In genomic region chr9:83119211-83119610, GRCm38 (mm10) we compare ENCODE assay signal across 24 mouse cellular contexts. TPM values are rescaled to one million over a fixed set of nuclear protein-coding genes. Genes with fewer than 3 reads are reported as not detected.
DNase-seq lines count a peak whose midpoint lies in the region; ATAC-seq and TF ChIP-seq lines count a peak whose summit lies in the region.
"Had no signal": no experiment of that assay in that cellular context is flagged by ENCODE, and none has a peak within 500 bp of the region (broad histone marks: within the 10 kb centered on the region; RNA-seq: fewer than 3 reads in every experiment).

No protein-coding gene starts in this region.

- no peak overlapping the region for H3K4me3 ChIP-seq in liver, adult 2 months (ENCODE audit: insufficient read depth, low read depth, low read length)
- no peak overlapping the region for H3K4me3 ChIP-seq in G1E (ENCODE audit: low read depth, low read length)
- no peak overlapping the region for H3K4me3 ChIP-seq in midbrain, embryonic 15.5 days
- H3K4me3 ChIP-seq: embryonic facial prominence, embryonic 10.5 days; embryonic facial prominence, embryonic 12.5 days; forebrain, embryonic 13.5 days; forebrain, embryonic 15.5 days had no signal

- H3K4me2 ChIP-seq in midbrain, embryonic 15.5 days, result no peak overlapping the region
- H3K4me2 ChIP-seq: embryonic facial prominence, embryonic 12.5 days; forebrain, embryonic 13.5 days; forebrain, embryonic 15.5 days had no signal

- no peaks in the 10 kb centered on the region for H3K27me3 ChIP-seq in liver, adult 2 months (ENCODE audit: control insufficient read depth, insufficient read depth, low read length)
- peaks cover 4% of the 10 kb centered on the region; the same call in 1 of the 2 replicates for H3K27me3 ChIP-seq in G1E (ENCODE audit: insufficient read depth, low read length)
- no peaks in the 10 kb centered on the region for H3K27me3 ChIP-seq in midbrain, embryonic 15.5 days (replicated peaks)
- H3K27me3 ChIP-seq: CH12.LX; embryonic facial prominence, embryonic 12.5 days; forebrain, embryonic 13.5 days; forebrain, embryonic 15.5 days; Patski had no signal

- TF ChIP-seq POLR2A in liver, adult 2 months (IDR thresholded peaks at IDR 0.05; ENCODE audit: extremely low read depth, insufficient read depth, low read length), result no peak

- H3K27ac ChIP-seq in liver, adult 2 months (replicated peaks; ENCODE audit: insufficient read depth, low read depth, low read length), result no peak overlapping the region
- no peak overlapping the region for H3K27ac ChIP-seq in midbrain, embryonic 15.5 days
- H3K27ac ChIP-seq: embryonic facial prominence, embryonic 10.5 days; embryonic facial prominence, embryonic 12.5 days; forebrain, embryonic 13.5 days; forebrain, embryonic 15.5 days had no signal

- H3K9ac ChIP-seq in liver, adult 2 months (ENCODE audit: low read depth, low read length), result no peak overlapping the region
- no peak overlapping the region for H3K9ac ChIP-seq in midbrain, embryonic 15.5 days
- H3K9ac ChIP-seq: embryonic facial prominence, embryonic 12.5 days; forebrain, embryonic 13.5 days; forebrain, embryonic 15.5 days; forebrain, postnatal 0 days had no signal

- H3K9me3 ChIP-seq in G1E (replicated peaks), result no peaks in the 10 kb centered on the region
- H3K9me3 ChIP-seq in midbrain, embryonic 15.5 days, result no peaks in the 10 kb centered on the region
- H3K9me3 ChIP-seq: embryonic facial prominence, embryonic 10.5 days; embryonic facial prominence, embryonic 12.5 days; forebrain, embryonic 13.5 days; forebrain, embryonic 15.5 days had no signal

- no peaks in the 10 kb centered on the region for H3K36me3 ChIP-seq in liver, adult 2 months (ENCODE audit: control insufficient read depth, insufficient read depth, low read length)
- H3K36me3 ChIP-seq in G1E (replicated peaks), result no peaks in the 10 kb centered on the region
- no peaks in the 10 kb centered on the region for H3K36me3 ChIP-seq in midbrain, embryonic 15.5 days (replicated peaks)
- H3K36me3 ChIP-seq: forebrain, embryonic 15.5 days had no signal

- H3K79me2 ChIP-seq in liver, adult 2 months (ENCODE audit: control insufficient read depth, insufficient read depth, low read length), result no peaks in the 10 kb centered on the region

- peak; percentile 24 for DNase-seq in liver, adult 2 months (ENCODE audit: extremely low read depth, low read depth, low spot score)
- no peak for DNase-seq in liver
- no peak for DNase-seq in G1E (ENCODE audit: low spot score)
- peak; percentile 2 for DNase-seq in c-Kit-positive CD71-positive TER-119-negative erythroid progenitor cells, embryonic 14.5 days (ENCODE audit: low read depth)
- DNase-seq in cerebellum, postnatal 10 days, result no peak
- DNase-seq: adrenal gland, adult 8-10 months; adrenal gland, postnatal 14 days; adrenal gland, postnatal 36 days; B cell, adult 2 months; cerebellum, adult 11 months; cerebellum, adult 18-20 months; cerebellum, adult 8-10 months; cerebellum, adult 9-11 months; cerebellum, postnatal 25 days; forebrain, postnatal 0 days had no signal

- H3K4me1 ChIP-seq in liver, adult 2 months (ENCODE audit: control insufficient read depth, insufficient read depth, low read length), result no peaks in the 10 kb centered on the region; the same call in 1 of the 2 replicates
- H3K4me1 ChIP-seq in G1E (ENCODE audit: insufficient read depth, low read depth, low read length), result peaks cover 24% of the 10 kb centered on the region
- no peaks in the 10 kb centered on the region for H3K4me1 ChIP-seq in midbrain, embryonic 15.5 days
- H3K4me1 ChIP-seq: embryonic facial prominence, embryonic 10.5 days; embryonic facial prominence, embryonic 12.5 days; forebrain, embryonic 13.5 days; forebrain, embryonic 15.5 days had no signal

- no peak for TF ChIP-seq CTCF in liver, adult 2 months (IDR thresholded peaks at IDR 0.05; ENCODE audit: low read depth, low read length)
- no peak for TF ChIP-seq CTCF in G1E (IDR thresholded peaks at IDR 0.05; ENCODE audit: low read depth, low read length)

- WGBS in liver, adult 2 months, result 67% methylated on average over 2 of the region's 2 CpGs
- WGBS in midbrain, embryonic 15.5 days, result 87% methylated on average over 2 of the region's 2 CpGs

- peak; percentile 70 for ATAC-seq in G1E (ENCODE audit: extremely low read depth, insufficient number of reproducible peaks, low FRiP score, poor library complexity, severe bottlenecking)
- ATAC-seq in midbrain, embryonic 15.5 days (replicated peaks), result no peak
- ATAC-seq: activated CD4-positive, CD25-positive, alpha-beta regulatory T cell, adult 4 months; CD4-positive, CD25-positive, alpha-beta regulatory T cell, adult 4 months; forebrain, embryonic 13.5 days; forebrain, embryonic 15.5 days; forebrain, postnatal 0 days; Patski had no signal

RNA-seq across cellular contexts. Expression of gene Hmgn3, which starts 27.3 kb away (rescaled TPM):
- 1.0 and 1.5 TPM in 2 replicates for total RNA-seq in liver, adult 2 months (2014; rRNA removed)
- polyA plus RNA-seq in liver, adult 2 months (2012; rRNA removed), result 0.48 and 0.90 TPM in 2 replicates
- not detected in 2 replicates for total RNA-seq in G1E (2014; fragmentation: Nextera tagmentation)
- total RNA-seq in G1E (2017), result 0.16 and 0.17 TPM in 2 replicates
- not detected in 2 replicates for polyA plus RNA-seq in G1E (2012)
- polyA plus RNA-seq in midbrain, embryonic 15.5 days (2015; fragmentation: Nextera tagmentation; extraction: Ambion mirVana), result 130 and 133 TPM in 2 replicates

Comparison
In these comparisons a context has a peak if more than half of its experiments do, and no peak if none do; other contexts are left out.
1. DNase-seq: peak in liver, adult 2 months (single experiment) and c-Kit-positive CD71-positive TER-119-negative erythroid progenitor cells, embryonic 14.5 days (single experiment); none in liver (single experiment), G1E (single experiment) and cerebellum, postnatal 10 days (0 of 2).
2. RNA of gene Hmgn3, which starts 27.3 kb away (polyA plus RNA-seq): 130 to 133 TPM in midbrain, embryonic 15.5 days; 0.48 to 0.90 TPM in liver, adult 2 months and not detected in G1E; every median in the first group is over 10 times any median in the second.